Mouse (Mus musculus) MEL (cell line): ENCODE measurements at regions not wholly inside any gene's neighbourhood (a gene's known extent, or its start where the extent isn't known, plus 50 kb on each side); places are given as distances from the start of the nearest gene placed in this dataset.

Experiments used
- DNase-seq: peaks from one replicate; pipeline ENCODE4 v3.0.0; 2011; ENCODE audit warnings: low read depth, low spot score
- H3K27ac ChIP-seq: 2 replicates; pipeline ENCODE4 v1.5.1; 2012; ENCODE audit warnings: low read depth, mild to moderate bottlenecking, control low read depth, low read length, moderate library complexity; ENCODE audit not compliant: control insufficient read depth
- H3K27me3 ChIP-seq, 2 experiments: fragments of 150-350 bp in 1 of 2; sonication (generic) in 1 of 2; 2 replicates each; pipeline ENCODE4 v1.6.1; 2012; ENCODE audit warnings: low read length in 2 of 2, mild to moderate bottlenecking in 2 of 2, improper control_type of control experiment in 1 of 2, moderate library complexity in 1 of 2; ENCODE audit not compliant: insufficient read depth in 2 of 2, control insufficient read depth in 1 of 2
- H3K36me3 ChIP-seq, 2 experiments: 2 replicates each; pipeline ENCODE4 v1.6.1; 2012 to 2014; ENCODE audit warnings: low read length in 2 of 2, improper control_type of control experiment in 1 of 2, inconsistent platforms in 1 of 2, mild to moderate bottlenecking in 1 of 2; ENCODE audit not compliant: insufficient read depth in 2 of 2, control insufficient read depth in 1 of 2
- H3K4me1 ChIP-seq, 2 experiments: fragments of 150-350 bp in 1 of 2; sonication (generic) in 1 of 2; 2 replicates each; pipeline ENCODE4 v1.6.1; 2012; ENCODE audit warnings: low read length in 2 of 2, improper control_type of control experiment in 1 of 2, mild to moderate bottlenecking in 1 of 2; ENCODE audit not compliant: insufficient read depth in 2 of 2, control insufficient read depth in 1 of 2
- H3K4me3 ChIP-seq, 2 experiments: fragments of 150-350 bp in 1 of 2; sonication (generic) in 1 of 2; 2 replicates each; pipeline ENCODE4 v1.5.1; 2012; ENCODE audit warnings: low read depth in 2 of 2, low read length in 2 of 2, mild to moderate bottlenecking in 2 of 2, moderate library complexity in 2 of 2, control low read depth in 1 of 2, improper control_type of control experiment in 1 of 2; ENCODE audit not compliant: control insufficient read depth in 1 of 2, insufficient read depth in 1 of 2
- H3K79me2 ChIP-seq: 2 replicates; pipeline ENCODE4 v1.6.1; 2012; ENCODE audit warnings: mild to moderate bottlenecking, low read length, moderate library complexity; ENCODE audit not compliant: control insufficient read depth, poor library complexity, insufficient read depth
- H3K9ac ChIP-seq: 2 replicates; pipeline ENCODE4 v1.6.1; 2012; ENCODE audit warnings: low read depth, mild to moderate bottlenecking, control low read depth, low read length, moderate library complexity; ENCODE audit not compliant: control insufficient read depth, poor library complexity, severe bottlenecking
- H3K9me3 ChIP-seq: fragments of 150-350 bp; sonication (generic); replicated peaks from 2 replicates; pipeline ENCODE4 v1.6.1; 2012; ENCODE audit warnings: mild to moderate bottlenecking, low read length, improper control_type of control experiment, moderate library complexity; ENCODE audit not compliant: insufficient read depth
- BHLHE40 ChIP-seq: IDR thresholded peaks from 2 replicates; pipeline ENCODE4 v1.6.1; 2012; ENCODE audit warnings: low read depth, mild to moderate bottlenecking, inconsistent platforms, low read length, improper control_type of control experiment, borderline replicate concordance
- CHD2 ChIP-seq: IDR thresholded peaks from 2 replicates; pipeline ENCODE4 v1.6.1; 2011; ENCODE audit warnings: low read length, improper control_type of control experiment
- CTCF ChIP-seq, 3 experiments: IDR thresholded peaks in 2 of 3; conservative IDR thresholded peaks in 1 of 3; 2 replicates each; pipeline ENCODE4 v1.5.1; 2011 to 2012; ENCODE audit warnings: low read length in 3 of 3, low read depth in 2 of 3, mild to moderate bottlenecking in 2 of 3, improper control_type of control experiment in 1 of 3, inconsistent platforms in 1 of 3, mixed read lengths in 1 of 3, moderate library complexity in 1 of 3; ENCODE audit not compliant: control insufficient read depth in 1 of 3, insufficient read depth in 1 of 3, poor library complexity in 1 of 3, severe bottlenecking in 1 of 3
- E2F4 ChIP-seq: IDR thresholded peaks from 2 replicates; pipeline ENCODE4 v1.6.1; 2011; ENCODE audit warnings: low read depth, low read length, improper control_type of control experiment, borderline replicate concordance
- EP300 ChIP-seq, 2 experiments: IDR thresholded peaks; 2 replicates each; pipeline ENCODE4 v1.6.1; 2011; ENCODE audit warnings: improper control_type of control experiment in 2 of 2, low read length in 2 of 2, low read depth in 1 of 2, mild to moderate bottlenecking in 1 of 2
- GATA1 ChIP-seq: IDR thresholded peaks from 2 replicates; pipeline ENCODE4 v1.6.1; 2011; ENCODE audit warnings: low read depth, low read length, improper control_type of control experiment
- MAX ChIP-seq: IDR thresholded peaks from 2 replicates; pipeline ENCODE4 v1.6.1; 2011; ENCODE audit warnings: low read length, improper control_type of control experiment
- MYB ChIP-seq: IDR thresholded peaks from 2 replicates; pipeline ENCODE4 v1.6.1; 2011; ENCODE audit warnings: mild to moderate bottlenecking, low read depth, low read length, improper control_type of control experiment
- MYC ChIP-seq: IDR thresholded peaks from 2 replicates; pipeline ENCODE4 v1.6.1; 2011; ENCODE audit warnings: low read depth, mild to moderate bottlenecking, low read length, improper control_type of control experiment, moderate library complexity
- POLR2AphosphoS5 ChIP-seq: IDR thresholded peaks from 2 replicates; pipeline ENCODE4 v1.6.1; 2012; ENCODE audit warnings: low read depth, borderline replicate concordance, mild to moderate bottlenecking, inconsistent platforms, low read length, moderate library complexity, mixed read lengths
- RAD21 ChIP-seq: IDR thresholded peaks from 2 replicates; pipeline ENCODE4 v1.6.1; 2011; ENCODE audit warnings: mild to moderate bottlenecking, low read depth, low read length, improper control_type of control experiment
- SMC3 ChIP-seq: IDR thresholded peaks from 2 replicates; pipeline ENCODE4 v1.6.1; 2011; ENCODE audit warnings: low read depth, low read length, improper control_type of control experiment
- TAL1 ChIP-seq: IDR thresholded peaks from 2 replicates; pipeline ENCODE4 v1.6.1; 2012; ENCODE audit warnings: mild to moderate bottlenecking, inconsistent platforms, low read length, moderate library complexity, mixed read lengths
- TBP ChIP-seq: IDR thresholded peaks from 2 replicates; pipeline ENCODE4 v1.8.0; 2011; ENCODE audit warnings: low read depth, low read length, improper control_type of control experiment
- TCF12 ChIP-seq: IDR thresholded peaks from 2 replicates; pipeline ENCODE4 v1.6.1; 2014; ENCODE audit warnings: low read depth, mild to moderate bottlenecking, inconsistent platforms, low read length, improper control_type of control experiment, moderate library complexity
- UBTF ChIP-seq: IDR thresholded peaks from 2 replicates; pipeline ENCODE4 v1.6.1; 2012; ENCODE audit warnings: low read depth, mild to moderate bottlenecking, inconsistent platforms, low read length, improper control_type of control experiment, moderate library complexity, borderline replicate concordance; ENCODE audit not compliant: insufficient read depth
- USF2 ChIP-seq, 2 experiments: IDR thresholded peaks; 2 replicates each; pipeline ENCODE4 v1.6.1; 2011 to 2012; ENCODE audit warnings: improper control_type of control experiment in 2 of 2, low read length in 2 of 2, borderline replicate concordance in 1 of 2, inconsistent platforms in 1 of 2, low read depth in 1 of 2, mild to moderate bottlenecking in 1 of 2; ENCODE audit not compliant: insufficient read depth in 1 of 2
- ZKSCAN1 ChIP-seq: IDR thresholded peaks from 2 replicates; pipeline ENCODE4 v1.6.1; 2012; ENCODE audit warnings: low read depth, mild to moderate bottlenecking, inconsistent platforms, low read length, improper control_type of control experiment, moderate library complexity
- ZMIZ1 ChIP-seq: IDR thresholded peaks from 2 replicates; pipeline ENCODE4 v1.6.1; 2012; ENCODE audit warnings: low read depth, mild to moderate bottlenecking, inconsistent platforms, low read length, improper control_type of control experiment, moderate library complexity
- ZNF384 ChIP-seq: IDR thresholded peaks from 2 replicates; pipeline ENCODE4 v1.6.1; 2012; ENCODE audit warnings: low read depth, mild to moderate bottlenecking, inconsistent platforms, low read length, improper control_type of control experiment

DNA sequence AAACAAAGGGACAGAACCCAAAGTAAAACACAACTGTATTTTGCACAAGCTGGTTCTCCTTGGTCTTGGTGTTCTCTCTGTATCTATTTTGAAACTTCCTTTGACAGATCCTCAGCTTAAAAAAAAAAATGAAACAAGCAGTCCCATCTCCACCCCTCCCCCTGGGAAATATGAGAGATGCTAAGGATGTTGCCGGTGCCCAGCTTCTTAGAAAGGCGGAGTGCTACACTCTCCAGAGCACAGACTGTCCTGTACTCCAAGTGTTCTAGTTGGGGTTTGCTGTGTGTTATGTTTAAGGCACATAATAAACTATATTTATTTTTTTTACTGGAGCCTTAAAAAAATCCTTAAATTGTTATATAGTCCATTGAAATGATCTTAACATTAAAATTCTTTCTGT lies 78.1 kb downstream of the Bod1 start:
- H3K79me2 ChIP-seq: no peaks in the 10 kb centered on the region
- H3K36me3 ChIP-seq: no peaks in the 10 kb centered on the region
- no peak for TF ChIP-seq TBP
- TF ChIP-seq CTCF (IDR thresholded peaks at IDR 0.05 in 2 of 3, conservative IDR thresholded peaks at IDR 0.05 in 1 of 3; ENCODE audit: control insufficient read depth in 1 of 3, insufficient read depth in 1 of 3, low read depth in 2 of 3, low read length in 3 of 3, poor library complexity in 1 of 3, severe bottlenecking in 1 of 3): no peak
- TF ChIP-seq ZNF384: no peak
- TF ChIP-seq MAX: no peak
- no peak for TF ChIP-seq MYC
- no peak for TF ChIP-seq RAD21
- no peak for TF ChIP-seq EP300 (IDR thresholded peaks at IDR 0.05; ENCODE audit: low read depth in 1 of 2, low read length in 2 of 2)
- no peak for TF ChIP-seq ZMIZ1
- no peak for TF ChIP-seq E2F4
- no peak for TF ChIP-seq GATA1
- no peak for TF ChIP-seq CHD2
- H3K27ac ChIP-seq: no peak overlapping the region
- H3K9ac ChIP-seq: no peak overlapping the region
- no peaks in the 10 kb centered on the region for H3K9me3 ChIP-seq
- no peak for DNase-seq
- H3K27me3 ChIP-seq: no peaks in the 10 kb centered on the region; a peak in 2 of 4 replicates
- H3K4me1 ChIP-seq: no peaks in the 10 kb centered on the region
- H3K4me3 ChIP-seq: no peak overlapping the region

GRCm38 (mm10) chr11:31592061-31592460 lies 79.6 kb downstream of the Bod1 start:
- Histone ChIP-seq H3K79me2 (no peaks in the 10 kb centered on the region), H3K4me3 (no peak overlapping the region), H3K27ac (no peak overlapping the region), H3K36me3 (no peaks in the 10 kb centered on the region), H3K9ac (no peak overlapping the region), H3K27me3 (no peaks in the 10 kb centered on the region; a peak in 2 of 4 replicates), H3K4me1 (no peaks in the 10 kb centered on the region), H3K9me3 (no peaks in the 10 kb centered on the region)
- DNase-seq: no peak
- no peak for TF ChIP-seq MYC
- TF ChIP-seq POLR2AphosphoS5: no peak
- no peak for TF ChIP-seq MYB
- TF ChIP-seq TAL1: no peak
- TF ChIP-seq UBTF: no peak
- no peak for TF ChIP-seq USF2 (IDR thresholded peaks at IDR 0.05; ENCODE audit: borderline replicate concordance in 1 of 2, insufficient read depth in 1 of 2, low read depth in 1 of 2, low read length in 2 of 2)
- TF ChIP-seq TCF12: no peak
- TF ChIP-seq ZKSCAN1: no peak
- no peak for TF ChIP-seq BHLHE40
- TF ChIP-seq EP300 (IDR thresholded peaks at IDR 0.05; ENCODE audit: low read depth in 1 of 2, low read length in 2 of 2): no peak
- TF ChIP-seq E2F4: no peak
- TF ChIP-seq MAX: no peak
- no peak for TF ChIP-seq RAD21
- no peak for TF ChIP-seq SMC3
